ENCODE assay signal across 21 mouse cellular contexts in the genomic region with DNA sequence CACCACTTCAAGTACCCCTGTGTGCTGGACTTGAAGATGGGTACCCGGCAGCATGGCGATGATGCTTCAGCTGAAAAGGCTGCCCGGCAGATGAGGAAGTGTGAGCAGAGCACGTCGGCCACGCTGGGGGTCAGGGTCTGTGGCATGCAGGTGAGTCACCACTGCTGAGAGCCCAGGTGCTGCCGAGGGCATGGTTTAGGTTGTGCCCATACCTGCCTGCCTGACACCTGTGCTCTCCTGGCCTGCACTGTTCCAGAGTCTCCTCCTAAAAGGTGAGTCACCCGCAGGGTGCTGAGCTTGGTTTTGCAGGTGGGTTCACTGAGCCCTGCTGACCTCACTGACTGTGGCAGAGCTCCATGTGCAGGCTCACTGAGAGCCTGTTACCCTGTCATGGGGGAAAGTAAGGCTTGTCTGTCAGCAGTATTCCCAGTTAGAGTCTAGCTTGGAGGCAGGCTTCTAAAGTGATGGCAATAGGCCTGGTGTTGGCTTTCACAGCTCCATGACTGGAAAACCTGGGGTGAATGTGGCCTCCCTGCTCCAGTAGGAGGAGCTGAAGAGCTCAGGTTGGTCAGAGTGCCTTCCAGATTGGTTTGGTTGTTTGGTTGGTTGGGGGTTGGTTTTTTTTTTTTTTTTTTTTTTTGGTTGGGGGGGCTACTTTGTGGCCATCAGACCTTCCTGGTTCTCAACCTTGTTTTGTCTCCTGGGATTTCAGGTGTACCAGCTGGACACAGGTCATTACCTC. TPM values are rescaled to one million over a fixed set of nuclear protein-coding genes. Genes with fewer than 3 reads are reported as not detected.
DNase-seq lines count a peak whose midpoint lies in the region; ATAC-seq and TF ChIP-seq lines count a peak whose summit lies in the region.
"Had no signal": no experiment of that assay in that cellular context is flagged by ENCODE, and none has a peak within 500 bp of the region (broad histone marks: within the 10 kb centered on the region; RNA-seq: fewer than 3 reads in every experiment).

No protein-coding gene starts in this region.

- ATAC-seq in monocyte, adult 5-6 weeks (replicated peaks; ENCODE audit: insufficient number of reproducible peaks, low FRiP score, low TSS enrichment, poor library complexity, severe bottlenecking): no peak
- ATAC-seq: Patski had no signal

- no peak overlapping the region for H3K27ac ChIP-seq in left cerebral cortex, adult 2 months
- H3K27ac ChIP-seq: embryonic facial prominence, embryonic 10.5 days; limb, embryonic 12.5 days; neural tube, embryonic 12.5 days; stomach, embryonic 15.5 days had no signal

- intact Hi-C loops in left cerebral cortex, adult 2 months (cut with DNase I): no loop called here

- H3K4me3 ChIP-seq in left cerebral cortex, adult 2 months: no peak overlapping the region
- H3K4me3 ChIP-seq: embryonic facial prominence, embryonic 10.5 days; limb, embryonic 12.5 days; neural tube, embryonic 12.5 days; stomach, embryonic 15.5 days had no signal

- peak; percentile 7 for DNase-seq in gastrocnemius, postnatal 10 days
- DNase-seq in gastrocnemius, adult 18-20 months (ENCODE audit: low spot score): no peak
- DNase-seq in left cerebral cortex, adult 2 months (ENCODE audit: extremely low spot score in 1 of 2, low spot score in 2 of 2): no peak
- DNase-seq in left cerebral cortex, adult 18-20 months (ENCODE audit: low spot score in 2 of 2): no peak
- peak; percentile 44 for DNase-seq in 3T3-L1 (ENCODE audit: low read depth, low spot score)
- peak; percentile 31 for DNase-seq in NIH3T3 (ENCODE audit: low read depth)
- no peak for DNase-seq in MN1 (ENCODE audit: low spot score)
- DNase-seq: B cell, adult 2 months; cerebellum, adult 9-10 months; heart, postnatal 14 days; kidney, postnatal 14 days; layer of hippocampus, postnatal 36 days; lung, postnatal 14 days; midbrain, embryonic 14.5 days; thymus, postnatal 25 days had no signal

- TF ChIP-seq CTCF in left cerebral cortex, adult 2 months (IDR thresholded peaks at IDR 0.05): peak; percentile 19

RNA-seq across cellular contexts. Expression of a gene that starts 4.1 kb away (rescaled TPM):
- 10 to 100 TPM in 1 of 2 experiments, 1 to 10 TPM in 1; 8.6 to 10.6 TPM for total RNA-seq in gastrocnemius, postnatal 10 days (2021)
- total RNA-seq in gastrocnemius, adult 18-20 months (2021): 1 to 10 TPM; 4.0 to 4.4 TPM
- total RNA-seq in left cerebral cortex, adult 2 months (2021): 10 to 100 TPM; 16.5 to 17.4 TPM
- total RNA-seq in left cerebral cortex, adult 18-20 months (2021): 10 to 100 TPM; 18.1 to 20.2 TPM
- total RNA-seq in monocyte, adult 5-6 weeks (2017): 4.5 to 19.8 TPM (median 15.8 TPM) in 3 replicates

RNA-seq across cellular contexts. Expression of a gene that starts 8.0 kb away (rescaled TPM):
- 1 to 10 TPM; 2.6 to 3.6 TPM for total RNA-seq in gastrocnemius, postnatal 10 days (2021)
- total RNA-seq in gastrocnemius, adult 18-20 months (2021): 1 to 10 TPM; 1.8 to 2.0 TPM
- 1 to 10 TPM; 1.9 to 2.1 TPM for total RNA-seq in left cerebral cortex, adult 2 months (2021)
- 1 to 10 TPM; 1.2 to 1.7 TPM for total RNA-seq in left cerebral cortex, adult 18-20 months (2021)
- 2.5 to 3.5 TPM in 2 of 3 replicates, not detected in the other for total RNA-seq in monocyte, adult 5-6 weeks (2017)

RNA-seq across cellular contexts. Expression of a gene that starts 35.3 kb away (rescaled TPM):
- under 1 TPM in 1 of 2 experiments, not detected in 1; 0.11 TPM for total RNA-seq in gastrocnemius, postnatal 10 days (2021)
- not detected for total RNA-seq in gastrocnemius, adult 18-20 months (2021)
- total RNA-seq in left cerebral cortex, adult 2 months (2021): not detected
- total RNA-seq in left cerebral cortex, adult 18-20 months (2021): not detected
- not detected in 3 replicates for total RNA-seq in monocyte, adult 5-6 weeks (2017)
- total RNA-seq: layer of hippocampus, postnatal 36 days had no signal

RNA-seq across cellular contexts. Expression of a gene that starts 38.2 kb away (rescaled TPM):
- 100 to 1,000 TPM; 153 to 172 TPM for total RNA-seq in gastrocnemius, postnatal 10 days (2021)
- total RNA-seq in gastrocnemius, adult 18-20 months (2021): 100 to 1,000 TPM; 134 to 139 TPM
- total RNA-seq in left cerebral cortex, adult 2 months (2021): 100 to 1,000 TPM; 107 to 108 TPM
- total RNA-seq in left cerebral cortex, adult 18-20 months (2021): 10 to 100 TPM; 83.8 to 86.7 TPM
- 21.5 to 53.5 TPM (median 30.5 TPM) in 3 replicates for total RNA-seq in monocyte, adult 5-6 weeks (2017)

RNA-seq across cellular contexts. Expression of a gene that starts 42.6 kb away (rescaled TPM):
- 10 to 100 TPM; 38.9 to 42.9 TPM for total RNA-seq in gastrocnemius, postnatal 10 days (2021)
- total RNA-seq in gastrocnemius, adult 18-20 months (2021): 10 to 100 TPM; 17.6 to 22.8 TPM
- total RNA-seq in left cerebral cortex, adult 2 months (2021): 100 to 1,000 TPM; 205 to 207 TPM
- 100 to 1,000 TPM; 199 to 224 TPM for total RNA-seq in left cerebral cortex, adult 18-20 months (2021)
- total RNA-seq in monocyte, adult 5-6 weeks (2017): 47.0 to 167 TPM (median 102 TPM) in 3 replicates

Comparison
In these comparisons a context has a peak if more than half of its experiments do, and no peak if none do; other contexts are left out.
1. DNase-seq: peak in gastrocnemius, postnatal 10 days (single experiment), 3T3-L1 (single experiment) and NIH3T3 (single experiment); none in gastrocnemius, adult 18-20 months (single experiment), left cerebral cortex, adult 2 months (0 of 2), left cerebral cortex, adult 18-20 months (0 of 2) and MN1 (single experiment).